Mouse (Mus musculus) midbrain, embryonic 13.5 days (tissue): ENCODE data around the gene Cavin3. TPM values are rescaled to one million over a fixed set of nuclear protein-coding genes. Genes with fewer than 3 reads are reported as not detected.

ENCODE experiments used
- ATAC-seq: fragments of 200-750 bp; cut with Nextera tagmentation; 2 replicates; pipeline ENCODE4 v1.8.0; 2017; ENCODE audit warnings: mild to moderate bottlenecking, moderate TSS enrichment, moderate library complexity
- H3K27ac ChIP-seq: fragments of 300-500 bp; sonication (generic); 2 replicates; pipeline ENCODE4 v1.5.1; 2015; ENCODE audit warnings: inconsistent platforms, mild to moderate bottlenecking, moderate library complexity
- H3K27me3 ChIP-seq: fragments of 300-500 bp; sonication (generic); 2 replicates; pipeline ENCODE4 v1.6.1; 2015; ENCODE audit warnings: mild to moderate bottlenecking, inconsistent platforms
- H3K36me3 ChIP-seq: fragments of 300-500 bp; sonication (generic); 2 replicates; pipeline ENCODE4 v1.6.1; 2015; ENCODE audit warnings: mild to moderate bottlenecking, inconsistent platforms
- H3K4me1 ChIP-seq: fragments of 300-500 bp; sonication (generic); replicated peaks from 2 replicates; pipeline ENCODE4 v1.6.1; 2015; ENCODE audit warnings: inconsistent platforms
- H3K4me2 ChIP-seq: fragments of 300-500 bp; sonication (generic); replicated peaks from 2 replicates; pipeline ENCODE4 v1.6.1; 2015; ENCODE audit warnings: moderate library complexity, mild to moderate bottlenecking, inconsistent platforms
- H3K4me3 ChIP-seq: fragments of 300-500 bp; sonication (generic); replicated peaks from 2 replicates; pipeline ENCODE4 v1.5.1; 2015; ENCODE audit warnings: mild to moderate bottlenecking, inconsistent platforms
- H3K9ac ChIP-seq: fragments of 300-500 bp; sonication (generic); replicated peaks from 2 replicates; pipeline ENCODE4 v1.6.1; 2015; ENCODE audit warnings: mild to moderate bottlenecking, inconsistent platforms
- H3K9me3 ChIP-seq: fragments of 300-500 bp; sonication (generic); 2 replicates; pipeline ENCODE4 v1.6.1; 2016; ENCODE audit warnings: mild to moderate bottlenecking, inconsistent platforms
- WGBS: fragments of 180-500 bp; shearing (Covaris S2); methylation state at CpG from one replicate; pipeline ENCODE4 v1.1.7; 2015; 5-methylcytosine and 5-hydroxymethylcytosine counted together
- polyA plus RNA-seq: library from polyadenylated mRNA; unstranded; fragments of >200 nt; fragmentation: Nextera tagmentation; extraction: Ambion mirVana; gene quantifications from 2 replicates; pipeline ENCODE4 v1.2.1, GENCODE M21; 2015

The Cavin3 gene
- polyA plus RNA-seq: 18.3 and 22.1 TPM in 2 replicates

DNA sequence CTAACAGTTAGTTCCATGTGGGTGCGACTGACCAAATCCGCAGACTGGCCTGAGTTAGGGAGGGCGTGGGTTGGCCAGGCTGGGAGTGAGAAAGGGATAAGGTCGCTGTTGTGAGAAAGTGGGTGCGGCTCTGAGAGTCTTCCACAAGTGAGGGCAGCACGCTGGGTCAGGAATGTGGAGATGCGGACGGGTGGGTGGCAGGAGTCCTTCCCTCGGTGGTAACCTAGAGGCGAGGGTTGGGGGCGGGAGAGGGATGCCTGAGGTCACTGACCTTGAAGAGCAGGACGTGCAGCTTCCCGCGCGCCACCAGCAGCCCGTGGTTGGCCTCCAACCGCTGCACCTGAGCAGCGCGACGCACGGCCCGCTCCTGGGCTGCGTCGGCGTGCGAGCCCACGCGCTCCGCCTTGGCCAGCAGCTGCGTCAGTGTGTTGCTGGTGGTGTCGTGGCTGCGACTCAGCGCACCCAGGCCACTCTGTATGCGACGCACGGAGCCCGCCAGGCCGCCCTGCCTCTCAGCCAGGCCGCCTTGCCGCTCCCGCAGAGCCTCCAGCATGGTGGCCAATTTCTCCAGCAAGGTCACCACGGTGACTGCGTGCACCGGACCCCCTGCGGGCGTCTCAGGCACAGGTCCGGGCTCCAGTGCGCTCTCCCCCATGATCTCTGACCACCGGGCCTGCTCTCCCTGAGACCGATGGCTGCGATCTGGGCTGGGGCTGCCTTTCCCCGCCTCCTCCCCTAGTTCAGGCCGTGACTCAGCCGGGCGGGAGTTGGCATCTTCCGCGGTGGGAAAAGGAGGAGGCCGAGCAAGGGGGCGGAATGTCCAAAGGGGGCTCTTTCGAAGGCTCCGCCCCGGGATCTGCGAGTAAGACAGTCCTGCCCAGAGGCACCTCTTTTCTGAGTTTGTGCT lies at the start of gene Cavin3:
Gene Cavin3, minus strand, starts transcription at position 796 of the 907 bp plus-strand sequence.
- Histone ChIP-seq H3K4me2 (peak within 1 kb of the TSS; percentile 83), H3K36me3 (no peaks in the 10 kb centered on the region), H3K9ac (peak within 1 kb of the TSS; percentile 73), H3K4me1 (peaks cover 15% of the 10 kb centered on the region), H3K27ac (peak within 1 kb of the TSS; percentile 45), H3K4me3 (peak within 1 kb of the TSS; percentile 48), H3K9me3 (no peaks in the 10 kb centered on the region), H3K27me3 (peaks cover 9% of the 10 kb centered on the region; the same call in 1 of the 2 replicates)
- ATAC-seq: peak; percentile 93
- 4% methylated on average over 63 of the region's 63 CpGs for WGBS

DNA sequence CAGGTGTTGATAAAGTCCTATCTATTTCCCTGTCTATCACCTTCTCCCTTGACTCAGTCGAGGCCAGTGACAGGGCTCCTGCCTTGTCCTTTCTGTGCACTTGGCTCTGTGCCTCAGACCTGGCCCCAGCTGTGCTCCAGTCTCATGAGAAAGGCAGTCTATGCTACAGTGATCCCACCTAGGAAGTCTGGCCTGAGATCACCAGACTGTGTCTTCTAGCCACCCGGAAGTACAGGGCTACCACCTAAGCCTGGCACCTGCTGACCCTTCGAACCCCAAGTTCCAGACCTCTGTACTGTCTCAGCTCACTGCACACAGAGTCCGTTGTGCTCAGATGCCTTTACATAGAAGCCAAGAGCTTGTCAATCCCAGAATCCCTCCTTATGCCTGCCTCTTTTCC lies 46.0 kb upstream of the Cavin3 start:
- ATAC-seq: 0 out of 2 replicates have a peak, but pooled peaks have one; percentile 15
- Histone ChIP-seq H3K27ac (no peak overlapping the region), H3K9ac (no peak overlapping the region), H3K9me3 (no peaks in the 10 kb centered on the region), H3K36me3 (no peaks in the 10 kb centered on the region), H3K27me3 (no peaks in the 10 kb centered on the region; the same call in 1 of the 2 replicates), H3K4me3 (no peak overlapping the region), H3K4me2 (no peak overlapping the region), H3K4me1 (no peaks in the 10 kb centered on the region)
- WGBS: 66% methylated on average over 4 of the region's 4 CpGs

DNA sequence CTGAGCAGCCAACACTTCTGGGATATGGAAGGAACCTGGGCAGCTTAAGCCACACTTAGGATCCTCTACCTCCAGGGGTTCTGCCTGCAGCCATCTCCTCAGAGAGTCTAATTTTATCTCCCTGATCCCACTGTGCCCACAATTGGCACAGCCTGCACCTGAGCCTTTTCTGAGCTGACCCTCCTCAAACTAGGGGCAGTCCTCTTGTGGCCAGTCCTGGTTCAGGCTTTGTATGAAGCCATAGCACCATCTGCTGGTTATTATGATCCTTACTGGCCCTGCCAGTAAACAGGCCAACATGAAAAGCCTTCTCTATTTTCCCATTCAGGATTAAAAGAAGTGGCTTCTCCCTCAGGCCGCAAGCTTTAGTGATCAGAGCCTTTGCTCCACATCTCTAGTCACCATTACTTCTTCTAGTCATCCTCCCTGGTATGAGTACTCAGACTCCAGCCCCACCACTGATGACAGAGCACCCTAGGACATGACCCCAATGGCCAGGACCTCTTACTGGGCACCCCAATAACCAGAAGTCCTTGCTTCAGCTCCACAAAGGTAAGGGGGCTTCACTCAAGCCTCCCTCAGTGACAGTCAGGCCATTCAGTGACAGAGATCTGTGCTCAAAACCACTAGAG lies 45.3 kb upstream of the Cavin3 start:
- Histone ChIP-seq H3K9ac (no peak overlapping the region), H3K4me2 (no peak overlapping the region), H3K36me3 (no peaks in the 10 kb centered on the region), H3K27me3 (no peaks in the 10 kb centered on the region; the same call in 1 of the 2 replicates), H3K27ac (no peak overlapping the region), H3K4me3 (no peak overlapping the region), H3K9me3 (no peaks in the 10 kb centered on the region), H3K4me1 (no peaks in the 10 kb centered on the region)
- WGBS: 48% methylated on average over 1 of the region's 1 CpGs
- peak; percentile 79 for ATAC-seq

DNA sequence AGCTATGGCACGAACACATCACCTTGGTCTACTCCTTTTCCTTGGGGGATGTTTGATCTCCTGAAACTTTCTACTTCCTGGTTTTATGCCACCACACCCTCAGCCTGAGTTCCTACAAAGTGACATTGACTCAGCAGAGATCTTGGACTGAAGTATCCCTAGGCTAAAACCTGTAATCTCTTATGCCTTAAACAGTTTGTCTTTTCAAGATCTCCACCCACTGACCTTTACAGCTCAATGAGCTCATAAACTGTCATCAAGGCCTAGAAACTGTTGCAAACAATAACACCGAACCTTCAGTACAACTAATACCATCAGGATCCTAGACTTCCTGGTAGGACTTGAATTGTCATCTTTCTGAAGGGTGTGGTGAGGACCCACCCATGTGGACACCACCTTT lies 42.1 kb upstream of the Cavin3 start:
- Histone ChIP-seq H3K4me2 (no peak overlapping the region), H3K9ac (no peak overlapping the region), H3K9me3 (no peaks in the 10 kb centered on the region), H3K36me3 (no peaks in the 10 kb centered on the region), H3K27ac (no peak overlapping the region), H3K4me3 (no peak overlapping the region), H3K27me3 (peaks cover 15% of the 10 kb centered on the region), H3K4me1 (no peaks in the 10 kb centered on the region)
- WGBS: 88% methylated on average over 2 of the region's 2 CpGs
- no peak for ATAC-seq

DNA sequence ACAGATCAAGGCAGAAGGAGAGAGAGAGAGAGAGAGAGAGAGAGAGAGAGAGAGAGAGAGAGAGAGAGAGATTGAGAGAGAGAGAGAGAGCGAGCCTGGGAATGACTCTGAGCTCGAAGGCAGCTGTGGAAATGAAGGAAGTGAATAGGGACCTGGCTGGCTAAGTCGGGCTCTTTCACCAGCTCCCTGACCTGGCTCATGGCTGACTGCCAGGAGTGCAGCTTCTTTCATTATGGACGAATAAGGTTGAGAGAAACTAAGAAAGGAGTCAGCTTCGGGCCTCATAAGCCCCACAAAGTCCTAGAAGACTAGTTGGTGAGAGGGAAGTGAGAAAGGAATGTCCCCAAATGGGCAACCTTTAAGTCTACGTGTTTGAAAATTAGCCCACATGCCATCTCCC lies 38.1 kb upstream of the Cavin3 start:
- ATAC-seq: no peak
- Histone ChIP-seq H3K4me1 (peaks cover 10% of the 10 kb centered on the region), H3K27me3 (peaks cover 17% of the 10 kb centered on the region), H3K9ac (no peak overlapping the region), H3K9me3 (no peaks in the 10 kb centered on the region), H3K4me3 (no peak overlapping the region), H3K4me2 (no peak overlapping the region), H3K36me3 (no peaks in the 10 kb centered on the region), H3K27ac (no peak overlapping the region)
- WGBS: 45% methylated on average over 6 of the region's 6 CpGs

DNA sequence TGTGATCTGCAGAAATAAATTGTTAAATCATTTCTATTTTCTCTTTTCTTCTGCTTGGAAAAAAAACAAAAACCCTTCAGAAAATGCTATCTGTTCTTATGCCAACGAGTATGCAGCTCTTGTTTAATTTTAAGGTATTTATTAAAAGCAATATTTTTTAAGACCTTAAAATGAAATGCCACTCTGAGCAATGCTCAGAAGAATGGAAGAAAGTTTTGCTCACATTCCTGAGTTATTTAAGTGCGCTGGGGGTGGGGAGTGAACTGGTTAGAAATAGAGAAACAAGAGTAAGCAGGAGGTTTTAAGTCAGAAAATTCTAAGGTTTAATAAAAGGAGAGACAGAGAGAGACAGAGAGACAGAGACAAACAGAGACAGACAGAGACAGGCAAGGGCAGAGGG lies 37.7 kb upstream of the Cavin3 start:
- Histone ChIP-seq H3K9me3 (no peaks in the 10 kb centered on the region), H3K9ac (no peak overlapping the region), H3K27ac (no peak overlapping the region), H3K4me2 (no peak overlapping the region), H3K27me3 (peaks cover 17% of the 10 kb centered on the region), H3K4me1 (peaks cover 12% of the 10 kb centered on the region), H3K4me3 (no peak overlapping the region), H3K36me3 (no peaks in the 10 kb centered on the region)
- 78% methylated on average over 2 of the region's 2 CpGs for WGBS
- no peak for ATAC-seq

DNA sequence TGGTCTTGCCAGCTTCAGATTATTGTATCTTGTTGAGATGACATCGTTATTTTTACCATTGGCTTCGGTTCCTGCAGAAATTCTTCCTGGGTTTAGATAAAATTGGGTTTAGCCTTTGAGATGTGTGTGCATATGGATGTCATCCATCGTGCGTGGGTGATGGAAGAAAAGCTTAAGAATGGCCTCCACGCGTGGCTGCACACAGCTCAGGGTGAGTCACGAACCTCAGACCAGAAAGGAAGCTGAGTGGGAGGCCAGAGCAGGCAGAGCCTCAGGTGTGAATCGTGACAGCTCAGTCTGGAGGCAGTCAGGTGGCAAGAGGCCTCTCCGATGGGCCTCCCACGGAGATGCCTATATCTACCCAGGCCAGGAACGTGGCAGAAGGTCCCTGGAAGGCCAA lies 37.2 kb upstream of the Cavin3 start:
- no peak overlapping the region for H3K4me3 ChIP-seq
- ATAC-seq: no peak
- no peaks in the 10 kb centered on the region for H3K9me3 ChIP-seq
- H3K36me3 ChIP-seq: no peaks in the 10 kb centered on the region
- peaks cover 17% of the 10 kb centered on the region for H3K27me3 ChIP-seq
- no peak overlapping the region for H3K9ac ChIP-seq
- H3K27ac ChIP-seq: no peak overlapping the region
- 68% methylated on average over 11 of the region's 11 CpGs for WGBS
- peaks cover 13% of the 10 kb centered on the region for H3K4me1 ChIP-seq
- no peak overlapping the region for H3K4me2 ChIP-seq

DNA sequence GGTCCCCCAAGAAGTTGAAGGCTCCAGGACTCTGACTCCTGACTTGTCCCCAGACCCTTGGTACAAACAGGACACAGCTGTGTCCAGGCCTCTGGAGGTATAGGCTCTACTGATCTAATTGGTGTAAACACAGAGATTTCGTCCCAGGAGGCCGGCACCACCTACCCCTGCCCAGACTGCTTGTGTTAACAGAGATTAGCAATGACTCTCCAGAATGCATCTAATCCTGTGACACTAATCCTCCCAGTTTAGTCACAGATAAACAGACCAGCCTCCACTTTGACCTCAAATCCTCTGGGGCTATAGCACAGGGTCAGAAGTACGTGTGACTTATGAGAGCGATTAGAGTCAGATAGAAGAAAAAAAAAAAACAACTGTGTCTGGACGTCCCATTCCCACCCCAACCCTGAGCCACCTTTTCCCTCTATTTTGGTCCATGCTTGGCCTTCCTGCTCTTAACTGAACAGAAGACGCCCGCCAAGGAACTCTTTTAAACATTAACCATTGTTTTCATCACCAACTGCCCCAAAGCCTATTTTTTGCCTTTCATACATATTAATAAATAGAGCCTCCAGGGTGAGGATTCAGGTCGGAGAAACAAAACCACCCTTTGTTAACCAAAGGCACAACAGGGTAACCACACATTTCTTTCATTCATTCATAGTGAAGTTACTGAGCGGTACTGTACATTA lies 34.7 kb upstream of the Cavin3 start:
- H3K36me3 ChIP-seq: no peaks in the 10 kb centered on the region
- H3K4me3 ChIP-seq: no peak overlapping the region
- WGBS: 17% methylated on average over 9 of the region's 9 CpGs
- H3K27ac ChIP-seq: no peak overlapping the region
- no peak overlapping the region for H3K4me2 ChIP-seq
- H3K9ac ChIP-seq: no peak overlapping the region
- H3K27me3 ChIP-seq: peaks cover 21% of the 10 kb centered on the region
- peak; percentile 40 for ATAC-seq
- H3K4me1 ChIP-seq: peaks cover 21% of the 10 kb centered on the region
- no peaks in the 10 kb centered on the region for H3K9me3 ChIP-seq

DNA sequence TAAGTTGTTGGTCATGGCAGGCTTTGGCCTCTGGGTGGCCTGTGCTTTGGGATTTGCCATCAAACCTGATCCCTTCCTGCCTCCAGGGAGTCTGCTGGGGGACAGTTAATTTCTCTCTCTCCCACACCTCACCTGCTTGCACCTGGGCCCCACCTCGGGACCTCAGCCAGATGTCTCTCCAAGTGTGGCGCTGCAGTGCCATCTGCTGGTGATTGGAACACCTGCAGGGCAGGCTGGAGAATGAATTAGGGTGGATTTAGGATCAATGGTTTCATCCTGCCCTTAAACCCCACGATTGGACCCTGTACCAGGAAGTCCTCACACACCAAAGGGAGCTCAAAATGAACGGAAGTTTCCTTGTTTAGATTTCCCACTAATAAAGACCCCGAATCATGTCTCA lies 33.1 kb upstream of the Cavin3 start:
- H3K9me3 ChIP-seq: no peaks in the 10 kb centered on the region
- no peak overlapping the region for H3K4me2 ChIP-seq
- H3K36me3 ChIP-seq: no peaks in the 10 kb centered on the region
- peaks cover 21% of the 10 kb centered on the region for H3K4me1 ChIP-seq
- peak; percentile 46 for ATAC-seq
- H3K4me3 ChIP-seq: no peak overlapping the region
- H3K9ac ChIP-seq: no peak overlapping the region
- no peak overlapping the region for H3K27ac ChIP-seq
- WGBS: 10% methylated on average over 5 of the region's 5 CpGs
- peaks cover 10% of the 10 kb centered on the region for H3K27me3 ChIP-seq

DNA sequence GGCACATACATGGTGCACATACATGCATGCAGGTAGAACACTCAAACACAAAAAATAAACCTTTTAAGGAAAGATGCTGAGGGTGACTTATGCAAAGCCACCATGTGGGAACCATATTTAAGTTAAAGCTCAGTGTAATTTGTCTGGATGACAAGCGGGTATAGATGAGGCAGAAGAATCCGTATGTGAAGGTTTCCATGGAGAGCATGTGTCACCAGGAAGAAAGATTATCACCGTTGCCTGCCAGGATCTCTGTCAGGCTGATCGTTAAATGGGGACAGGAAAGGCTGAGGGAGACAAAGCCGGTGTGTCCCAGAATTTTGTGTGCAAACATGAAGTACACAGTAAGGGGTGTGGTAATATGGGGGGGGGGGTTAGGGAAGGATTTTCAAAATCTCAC lies 32.5 kb upstream of the Cavin3 start:
- Histone ChIP-seq H3K4me3 (no peak overlapping the region), H3K4me1 (peaks cover 21% of the 10 kb centered on the region), H3K27ac (no peak overlapping the region), H3K4me2 (no peak overlapping the region), H3K9me3 (no peaks in the 10 kb centered on the region), H3K36me3 (no peaks in the 10 kb centered on the region), H3K9ac (no peak overlapping the region), H3K27me3 (peaks cover 10% of the 10 kb centered on the region)
- 66% methylated on average over 5 of the region's 5 CpGs for WGBS
- no peak for ATAC-seq

DNA sequence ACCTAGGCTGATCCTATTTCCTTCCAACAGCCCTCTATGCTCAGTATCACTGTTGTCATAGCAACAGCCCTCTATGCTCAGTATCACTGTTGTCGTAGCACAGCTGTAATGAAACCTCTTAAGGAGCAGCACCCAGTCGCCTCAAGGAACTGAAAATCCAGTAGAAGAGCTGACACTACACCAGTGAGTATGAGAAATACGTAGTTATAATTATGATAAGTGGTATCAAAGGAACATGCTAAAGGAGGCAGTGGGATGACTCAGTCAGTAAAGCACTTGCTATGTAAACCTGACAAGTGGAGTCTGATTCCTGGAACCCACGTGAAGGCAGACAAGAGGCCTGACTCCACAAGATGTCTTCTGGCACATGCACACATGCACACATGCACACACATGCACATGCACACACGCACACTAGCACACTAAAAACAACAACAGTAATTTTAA lies 31.8 kb upstream of the Cavin3 start:
- Histone ChIP-seq H3K9ac (no peak overlapping the region), H3K4me1 (peaks cover 21% of the 10 kb centered on the region), H3K36me3 (no peaks in the 10 kb centered on the region), H3K4me3 (no peak overlapping the region), H3K27me3 (peaks cover 6% of the 10 kb centered on the region), H3K9me3 (no peaks in the 10 kb centered on the region), H3K27ac (0 out of 2 replicates have a peak overlapping the region, but pooled peaks have one; percentile 16), H3K4me2 (no peak overlapping the region)
- peak; percentile 82 for ATAC-seq
- 52% methylated on average over 5 of the region's 5 CpGs for WGBS

DNA sequence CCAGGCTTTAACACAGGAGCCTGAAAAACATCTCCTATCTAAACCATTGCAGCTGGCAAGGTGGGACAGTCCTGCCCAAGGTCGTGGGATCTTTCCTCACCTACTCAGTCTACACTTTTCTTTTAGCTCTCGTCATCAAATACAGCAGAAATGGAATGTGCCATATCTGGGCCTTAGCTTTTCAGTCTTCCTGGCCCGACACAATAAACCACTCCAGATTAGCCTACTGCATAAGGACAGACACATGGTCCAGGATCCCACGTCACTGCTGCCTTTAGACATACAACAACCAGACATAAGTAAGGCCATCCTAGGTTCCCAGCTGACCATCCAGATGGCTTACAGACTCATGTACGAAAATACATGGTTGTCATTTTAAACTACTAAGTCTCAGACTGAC lies 28.0 kb upstream of the Cavin3 start:
- H3K4me3 ChIP-seq: no peak overlapping the region
- no peaks in the 10 kb centered on the region for H3K36me3 ChIP-seq
- H3K4me1 ChIP-seq: peaks cover 12% of the 10 kb centered on the region; the same call in 1 of the 2 replicates
- no peak overlapping the region for H3K4me2 ChIP-seq
- H3K27me3 ChIP-seq: peaks cover 6% of the 10 kb centered on the region; the same call in 1 of the 2 replicates
- H3K9ac ChIP-seq: no peak overlapping the region
- no peak for ATAC-seq
- no peak overlapping the region for H3K27ac ChIP-seq
- 86% methylated on average over 5 of the region's 5 CpGs for WGBS
- H3K9me3 ChIP-seq: no peaks in the 10 kb centered on the region
